Mouse (Mus musculus) liver, embryonic 13.5 days (tissue): ENCODE measurements around the gene Them7. TPM values are rescaled to one million over a fixed set of nuclear protein-coding genes. Genes with fewer than 3 reads are reported as not detected.

Source experiments
- ATAC-seq: fragments of 200-750 bp; cut with Nextera tagmentation; 2 replicates; pipeline ENCODE4 v1.8.0; 2017; ENCODE audit warnings: low read depth, mild to moderate bottlenecking, moderate number of reproducible peaks, moderate library complexity
- DNase-seq: peaks from one replicate; pipeline ENCODE4 v3.0.0; 2022
- H3K27ac ChIP-seq: fragments of 300-500 bp; sonication (generic); 2 replicates; pipeline ENCODE4 v1.5.1; 2015; ENCODE audit warnings: moderate library complexity, mild to moderate bottlenecking, inconsistent platforms
- H3K27me3 ChIP-seq: fragments of 300-500 bp; sonication (generic); 2 replicates; pipeline ENCODE4 v1.6.1; 2015; ENCODE audit warnings: mild to moderate bottlenecking, inconsistent platforms
- H3K36me3 ChIP-seq: fragments of 300-500 bp; sonication (generic); 2 replicates; pipeline ENCODE4 v1.6.1; 2015; ENCODE audit warnings: mild to moderate bottlenecking, inconsistent platforms
- H3K4me1 ChIP-seq: fragments of 300-500 bp; sonication (generic); replicated peaks from 2 replicates; pipeline ENCODE4 v1.6.1; 2015; ENCODE audit warnings: inconsistent platforms
- H3K4me2 ChIP-seq: fragments of 300-500 bp; sonication (generic); 2 replicates; pipeline ENCODE4 v1.6.1; 2015; ENCODE audit warnings: inconsistent platforms, mild to moderate bottlenecking, moderate library complexity
- H3K4me3 ChIP-seq: fragments of 300-500 bp; sonication (generic); replicated peaks from 2 replicates; pipeline ENCODE4 v1.5.1; 2015; ENCODE audit warnings: mild to moderate bottlenecking, inconsistent platforms
- H3K9ac ChIP-seq: fragments of 300-500 bp; sonication (generic); 2 replicates; pipeline ENCODE4 v1.6.1; 2015; ENCODE audit warnings: mild to moderate bottlenecking, inconsistent platforms
- H3K9me3 ChIP-seq: fragments of 300-500 bp; sonication (generic); replicated peaks from 2 replicates; pipeline ENCODE4 v1.6.1; 2016; ENCODE audit warnings: inconsistent platforms
- WGBS: fragments of 180-500 bp; shearing (Covaris S2); methylation state at CpG from one replicate; pipeline ENCODE4 v1.1.7; 2015; ENCODE audit not compliant: insufficient replicate concordance; 5-methylcytosine and 5-hydroxymethylcytosine counted together
- polyA plus RNA-seq: library from polyadenylated mRNA; unstranded; fragments of >200 nt; fragmentation: Nextera tagmentation; extraction: Ambion mirVana; gene quantifications from 2 replicates; pipeline ENCODE4 v1.2.1, GENCODE M21; 2015

Them7 gene
- polyA plus RNA-seq, 1 experiment from 2014 or later: 0.99 TPM

DNA sequence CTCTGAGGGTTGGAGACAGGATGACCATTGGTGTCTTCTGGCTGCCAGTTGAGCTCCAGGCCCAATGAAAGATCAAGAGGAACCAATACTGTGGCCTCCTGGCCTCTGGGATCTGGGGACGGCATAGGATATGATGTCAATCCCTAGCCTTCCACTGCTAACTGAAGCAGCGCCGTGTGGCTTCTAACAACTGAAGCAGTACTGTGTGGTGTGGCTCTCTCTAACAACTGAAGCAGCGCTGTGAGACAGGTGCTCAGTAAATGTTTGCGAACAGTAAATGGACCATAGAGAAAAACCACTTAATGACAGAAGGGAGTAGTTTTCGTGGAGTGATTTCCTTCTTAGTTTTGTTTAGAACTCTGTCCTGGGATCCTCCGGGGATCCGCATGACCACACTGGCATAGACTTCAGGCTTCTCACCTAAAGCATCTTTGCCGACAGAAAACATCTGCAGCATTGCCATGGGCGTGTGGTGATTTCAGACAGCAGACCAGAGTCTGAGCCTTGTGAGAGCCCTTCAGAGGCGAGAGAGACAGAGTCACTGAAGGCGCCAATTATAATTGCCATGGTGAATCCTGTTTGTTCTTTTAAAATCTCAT is 194.6 kb downstream of the Them7 start:
- H3K9me3 ChIP-seq: no peaks in the 10 kb centered on the region
- H3K36me3 ChIP-seq: no peaks in the 10 kb centered on the region
- no peaks in the 10 kb centered on the region for H3K27me3 ChIP-seq
- peaks cover 43% of the 10 kb centered on the region for H3K4me1 ChIP-seq
- DNase-seq (no peak), ATAC-seq (no peak)
- 82% methylated on average over 12 of the region's 12 CpGs for WGBS
- H3K4me2 ChIP-seq: no peak overlapping the region
- no peak overlapping the region for H3K4me3 ChIP-seq
- no peak overlapping the region for H3K27ac ChIP-seq
- no peak overlapping the region for H3K9ac ChIP-seq

- WGBS: 25% methylated on average over 8 of the region's 8 CpGs
- peak; percentile 94 for ATAC-seq
- peaks cover 3% of the 10 kb centered on the region; the same call in 1 of the 2 replicates for H3K27me3 ChIP-seq
Measured at GRCm38 (mm10) chr2:105427447-105427846, 203.3 kb downstream of the Them7 start.

DNA sequence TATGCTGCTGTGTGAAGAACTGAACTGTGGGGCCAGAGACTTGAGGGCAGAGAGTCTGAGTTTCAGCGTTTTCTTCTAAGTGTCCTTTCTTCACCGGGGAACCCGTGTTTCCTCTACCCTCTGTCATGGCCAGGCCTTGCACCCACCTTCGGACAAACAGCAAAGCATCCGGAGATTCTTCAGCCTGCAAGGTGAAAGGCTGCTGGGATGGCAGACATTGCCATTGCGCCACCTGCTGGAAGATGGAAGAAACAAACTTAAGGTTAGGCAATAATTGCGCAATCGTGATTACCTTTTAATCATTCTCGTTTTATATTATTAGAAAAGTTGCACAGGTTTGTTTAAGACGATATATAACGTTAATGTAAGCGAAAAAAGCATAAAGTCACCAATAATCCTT is 203.9 kb downstream of the Them7 start:
- no peak overlapping the region for H3K27ac ChIP-seq
- no peaks in the 10 kb centered on the region for H3K9me3 ChIP-seq
- DNase-seq (peak; percentile 56), ATAC-seq (peak; percentile 47; the same call in 1 of the 2 replicates)
- H3K4me1 ChIP-seq: peaks cover 24% of the 10 kb centered on the region
- H3K27me3 ChIP-seq: peaks cover 3% of the 10 kb centered on the region; the same call in 1 of the 2 replicates
- peak overlapping the region; percentile 18; the same call in 1 of the 2 replicates for H3K4me3 ChIP-seq
- H3K36me3 ChIP-seq: no peaks in the 10 kb centered on the region
- H3K4me2 ChIP-seq: peak overlapping the region; percentile 59
- no peak overlapping the region for H3K9ac ChIP-seq
- 3% methylated on average over 12 of the region's 12 CpGs for WGBS

More at GRCm38 (mm10) chr2:105427447-105427846, 203.3 kb downstream of the Them7 start:
- peak; percentile 23 for DNase-seq
- Histone ChIP-seq H3K27ac (no peak overlapping the region), H3K9me3 (no peaks in the 10 kb centered on the region), H3K4me1 (peaks cover 24% of the 10 kb centered on the region), H3K36me3 (no peaks in the 10 kb centered on the region), H3K9ac (peak overlapping the region; percentile 3; the same call in 1 of the 2 replicates), H3K4me3 (peak overlapping the region; percentile 18; the same call in 1 of the 2 replicates), H3K4me2 (peak overlapping the region; percentile 59)

DNA sequence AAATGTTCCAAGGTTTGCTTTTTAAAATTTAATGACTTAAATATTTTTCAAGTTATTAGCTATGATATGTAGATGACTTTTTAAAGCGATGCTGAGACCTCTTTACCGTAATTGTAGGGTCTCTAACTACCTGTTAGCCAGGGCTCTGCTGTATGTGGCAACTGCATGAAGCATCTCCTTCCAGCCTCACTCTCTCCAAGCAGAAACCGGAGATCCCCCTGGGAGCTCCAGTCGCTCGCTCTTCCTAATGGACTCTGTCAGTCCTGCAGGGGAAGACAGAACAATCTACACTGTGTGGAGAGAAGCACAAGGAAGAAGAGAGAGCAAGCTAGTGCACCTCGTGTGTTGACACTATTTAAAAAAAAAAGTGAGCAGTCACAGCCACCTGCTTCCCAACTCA is 204.3 kb downstream of the Them7 start:
- H3K4me3 ChIP-seq: no peak overlapping the region
- H3K27ac ChIP-seq: no peak overlapping the region
- peaks cover 3% of the 10 kb centered on the region; the same call in 1 of the 2 replicates for H3K27me3 ChIP-seq
- H3K9ac ChIP-seq: no peak overlapping the region
- no peak overlapping the region for H3K4me2 ChIP-seq
- peaks cover 23% of the 10 kb centered on the region for H3K4me1 ChIP-seq
- DNase-seq: no peak
- 27% methylated on average over 6 of the region's 6 CpGs for WGBS
- no peaks in the 10 kb centered on the region for H3K36me3 ChIP-seq
- ATAC-seq: no peak
- no peaks in the 10 kb centered on the region for H3K9me3 ChIP-seq

Other genes with a start within 250 kb of the Them7 start
- 213 and 231 TPM in 2 replicates for gene Eif3m, start 207.2 kb upstream of the Them7 start, polyA plus RNA-seq
- not detected in 2 replicates for gene Gm11060, start 132.3 kb upstream of the Them7 start, polyA plus RNA-seq
- 1.9 and 2.2 TPM in 2 replicates for gene Wt1, start 97.8 kb upstream of the Them7 start, polyA plus RNA-seq
- gene Rcn1, start 175.0 kb downstream of the Them7 start, polyA plus RNA-seq: 29.1 and 31.5 TPM in 2 replicates